Mouse (Mus musculus) cerebellum, postnatal 14 days (tissue): ENCODE results near the gene Aaed1.
A peak's percentile ranks its signal among the peaks of the same experiment; 100 is the strongest.

ENCODE experiments used
- DNase-seq, 2 experiments: peaks; one replicate each; pipeline ENCODE4 v3.0.0; 2021; ENCODE audit warnings: mixed read lengths in 2 of 2

Aaed1 gene

GRCm38 (mm10) chr13:64312024-64312915 lies at the start of gene Aaed1:
Gene Aaed1, minus strand, starts transcription at chr13:64312710.
- DNase-seq, result peak; percentile 96 to 98

- no peak for DNase-seq
Measured at GRCm38 (mm10) chr13:64362139-64362538, 49.6 kb upstream of the Aaed1 start.

DNA sequence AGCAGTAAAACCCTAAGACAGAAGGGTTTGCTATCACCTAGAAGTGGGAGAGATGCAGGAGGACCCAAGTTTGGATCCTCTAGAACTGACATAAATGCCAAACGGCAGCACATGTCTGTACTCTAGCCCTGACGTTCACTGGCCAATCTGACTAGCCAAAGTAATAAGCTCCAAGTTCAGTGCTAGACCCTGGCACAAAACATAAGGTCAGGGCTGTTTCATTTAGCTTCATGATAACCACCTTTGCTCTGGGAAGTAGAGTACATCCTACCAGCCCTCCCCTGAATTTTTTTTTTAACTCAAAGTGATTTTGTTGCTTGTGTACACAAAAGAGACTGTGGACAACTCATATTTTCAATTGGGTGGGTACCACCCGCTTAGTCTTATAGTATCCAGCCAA lies 48.5 kb upstream of the Aaed1 start:
- no peak for DNase-seq

DNA sequence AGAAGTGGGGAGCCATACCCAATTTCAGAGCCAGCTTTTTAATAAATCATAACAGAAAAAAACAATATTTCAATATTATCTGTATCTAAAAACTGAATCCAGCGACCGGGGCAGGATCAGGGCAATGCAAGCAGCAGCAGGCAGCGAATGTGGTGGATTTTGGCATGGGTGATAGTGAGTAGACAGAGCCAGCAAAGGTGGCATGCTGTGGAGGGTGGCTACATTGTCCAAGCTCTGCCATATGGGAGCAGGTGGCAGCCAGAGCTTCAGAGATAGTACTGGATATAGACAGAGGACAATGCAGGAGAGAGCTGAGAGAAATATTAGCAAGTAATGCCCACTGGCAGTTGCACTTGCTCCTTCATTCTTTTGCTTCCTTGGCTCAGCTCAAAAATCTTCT lies 47.2 kb upstream of the Aaed1 start:
- DNase-seq, result peak; percentile 78 to 89

DNA sequence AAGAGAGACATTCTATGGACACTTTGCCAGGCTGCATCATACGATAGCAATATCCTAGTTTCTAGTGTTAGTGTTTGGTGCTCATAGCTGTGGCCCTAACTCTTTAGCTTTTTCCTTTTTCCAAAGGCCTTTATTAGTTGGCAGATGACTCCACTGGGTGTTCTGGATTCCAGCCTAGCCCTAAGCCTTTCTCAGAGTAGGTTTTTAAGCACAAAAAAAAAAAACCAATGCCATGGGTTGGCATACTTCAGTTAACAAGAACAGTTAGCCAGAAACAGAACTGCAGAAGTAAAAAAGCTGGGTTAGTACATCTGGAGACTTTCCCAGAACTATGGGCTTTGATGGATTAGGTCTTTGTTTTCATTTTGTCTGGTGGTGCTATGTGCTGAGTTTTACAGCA lies 46.0 kb upstream of the Aaed1 start:
- no peak for DNase-seq

DNA sequence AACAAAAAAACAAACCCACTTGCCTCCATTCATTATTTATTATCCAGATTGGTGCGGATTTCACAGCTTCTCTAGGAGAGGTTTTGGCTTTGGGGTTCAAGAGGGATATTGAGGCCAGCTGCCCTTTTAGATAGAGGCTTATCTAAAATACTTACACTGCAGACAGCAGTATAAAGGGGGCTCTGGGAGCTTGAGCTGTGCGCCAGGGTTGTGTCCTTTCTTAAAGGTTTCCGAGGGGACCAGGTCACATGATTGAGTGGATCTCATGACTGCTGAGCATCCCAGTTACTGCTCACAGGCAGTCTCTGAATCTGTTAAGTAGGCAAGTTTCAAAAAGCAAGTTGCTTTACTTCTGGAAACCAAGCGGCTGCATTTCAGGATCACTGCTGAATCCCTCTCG lies 44.9 kb upstream of the Aaed1 start:
- DNase-seq, result no peak

GRCm38 (mm10) chr13:64349474-64349873 lies 37.0 kb upstream of the Aaed1 start:
- no peak for DNase-seq

DNA sequence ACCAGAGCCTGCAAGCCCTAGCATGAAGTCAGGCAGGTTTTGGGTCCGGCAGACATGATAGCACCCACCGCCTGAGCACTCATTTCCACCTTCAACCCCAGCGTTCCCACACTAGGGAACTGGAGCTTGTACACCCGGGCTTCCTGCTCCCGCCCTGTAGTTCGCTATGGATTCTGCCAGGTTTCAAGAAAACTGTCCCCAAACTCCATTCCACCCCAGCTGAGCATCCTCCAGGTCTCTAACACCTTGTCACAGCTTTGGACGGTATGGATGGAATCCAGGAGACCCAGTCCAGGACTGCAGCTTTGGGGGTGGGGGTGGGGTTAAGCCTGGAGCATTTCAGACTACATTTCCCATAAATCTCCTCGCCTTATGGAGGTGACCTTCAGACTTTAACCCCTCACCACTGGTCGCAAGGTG lies 31.6 kb upstream of the Aaed1 start:
- DNase-seq, result peak; percentile 54 to 73

- peak; percentile 13 to 46 for DNase-seq
Measured at GRCm38 (mm10) chr13:64343598-64343997, 31.1 kb upstream of the Aaed1 start.

- no peak for DNase-seq
Measured at GRCm38 (mm10) chr13:64335546-64336132, 23.1 kb upstream of the Aaed1 start.

GRCm38 (mm10) chr13:64333102-64333501 lies 20.6 kb upstream of the Aaed1 start:
- no peak for DNase-seq

GRCm38 (mm10) chr13:64332321-64332720 lies 19.8 kb upstream of the Aaed1 start:
- no peak for DNase-seq

- no peak for DNase-seq
Measured at GRCm38 (mm10) chr13:64322561-64323281, 10.2 kb upstream of the Aaed1 start.

DNA sequence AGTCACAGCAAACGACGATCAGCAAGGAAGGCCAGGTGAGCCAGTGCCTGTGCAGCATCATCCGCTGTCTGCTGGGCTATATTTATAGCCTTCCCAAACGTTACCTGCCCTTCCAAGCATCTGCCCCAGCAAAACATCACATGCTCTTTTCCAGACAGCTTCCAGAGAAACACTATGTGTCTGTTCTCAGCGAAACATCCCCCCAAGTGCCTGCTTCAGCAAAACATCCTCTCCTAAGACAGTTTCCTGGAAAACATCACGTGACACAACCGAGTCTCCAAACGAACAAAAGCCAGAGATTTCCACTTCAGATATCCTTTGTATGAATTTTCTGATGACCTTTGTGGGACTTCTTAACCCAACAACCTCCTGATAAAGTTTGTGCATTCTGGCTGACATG lies 7.8 kb upstream of the Aaed1 start:
- no peak for DNase-seq

GRCm38 (mm10) chr13:64319782-64320181 lies 7.3 kb upstream of the Aaed1 start:
- no peak for DNase-seq

GRCm38 (mm10) chr13:64318355-64318754 lies 5.8 kb upstream of the Aaed1 start:
- peak; percentile 40 to 62 for DNase-seq

DNA sequence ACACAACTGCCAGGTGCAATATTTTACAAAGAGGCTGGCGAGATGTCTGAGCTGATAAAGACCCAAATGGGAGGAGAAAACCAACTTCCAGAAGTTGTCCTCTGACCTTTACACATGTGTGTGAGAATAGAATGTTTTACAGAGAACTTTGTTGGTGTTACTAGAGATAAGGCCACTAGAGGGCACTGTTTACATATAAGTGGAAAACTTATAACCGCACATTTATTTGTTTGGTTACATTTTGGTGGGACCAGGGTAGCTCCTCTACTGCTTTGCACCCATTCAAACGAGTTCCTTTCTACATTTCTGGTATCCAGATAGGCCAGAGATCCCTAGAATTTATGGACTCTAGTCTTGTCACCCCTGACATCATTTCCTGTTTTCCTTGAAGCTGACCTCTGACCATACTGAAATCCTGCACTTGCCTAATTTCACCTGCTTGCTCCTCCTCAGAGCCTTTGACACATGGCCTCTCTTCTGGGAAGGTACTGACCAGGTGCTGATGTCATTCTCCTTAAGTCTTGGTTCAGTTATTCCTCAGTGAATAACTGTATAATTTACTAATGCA lies 3.1 kb upstream of the Aaed1 start:
- DNase-seq, result peak; percentile 43 to 65

DNA sequence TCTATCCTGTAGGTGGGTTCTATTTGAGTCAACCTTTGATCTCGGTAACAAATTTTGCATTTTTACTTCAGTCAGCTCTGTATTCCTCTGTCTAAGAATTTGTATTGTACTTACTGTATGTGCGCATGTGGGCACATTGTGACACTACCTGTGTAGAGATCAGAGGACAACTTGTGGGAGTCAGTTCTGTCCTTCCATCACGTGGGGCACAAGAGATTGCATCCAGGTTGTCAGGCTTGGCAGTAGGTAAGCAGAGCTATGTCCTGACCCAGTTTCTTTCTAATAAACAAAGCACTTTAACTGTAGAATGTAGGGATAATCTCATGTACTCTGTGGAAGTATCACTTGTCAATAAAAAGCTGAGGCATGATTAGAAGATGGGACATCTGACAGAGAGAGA lies 1.5 kb upstream of the Aaed1 start:
- DNase-seq, result no peak

- DNase-seq, result no peak
Measured at GRCm38 (mm10) chr13:64312916-64313289, 393 bp upstream of the Aaed1 start.

DNA sequence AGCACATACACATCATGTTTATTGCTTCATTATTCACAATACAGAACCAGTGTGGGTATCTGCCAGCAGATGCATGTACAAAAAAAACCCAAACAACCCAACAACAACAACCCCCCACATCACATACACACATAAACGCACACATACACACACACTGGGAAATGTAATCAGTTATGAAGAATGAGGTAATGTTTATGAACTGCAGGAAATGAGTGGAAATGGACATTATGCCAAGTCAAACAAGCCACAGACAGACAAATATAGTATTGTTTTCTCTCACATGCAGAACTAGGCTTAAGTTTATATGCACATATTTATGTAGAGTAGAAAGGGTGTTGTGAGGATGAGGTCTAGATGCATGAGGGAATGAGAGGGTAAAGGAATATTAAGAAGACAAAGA lies 1.2 kb downstream of the Aaed1 start:
- DNase-seq, result no peak

DNA sequence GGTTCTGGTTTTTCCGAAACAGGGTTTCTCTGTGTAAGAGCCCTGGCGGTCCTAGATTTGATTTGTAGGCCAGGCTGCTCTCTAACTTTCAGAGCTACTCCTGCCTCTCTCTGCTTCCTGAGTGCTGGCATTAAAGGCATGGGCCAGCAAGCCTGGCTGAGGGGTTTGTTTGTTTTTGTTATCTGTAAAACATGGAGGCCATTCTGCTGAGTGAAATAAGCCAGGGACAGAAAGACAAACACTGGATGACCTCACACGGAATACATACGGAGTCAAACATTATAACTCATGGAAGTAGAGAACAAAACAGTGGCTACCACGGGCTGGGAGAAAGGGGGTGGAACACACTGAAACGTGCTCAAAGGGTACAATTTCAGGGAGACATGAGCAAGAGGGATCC lies 1.9 kb downstream of the Aaed1 start:
- DNase-seq, result no peak

GRCm38 (mm10) chr13:64309842-64310241 lies 2.7 kb downstream of the Aaed1 start:
- no peak for DNase-seq

- no peak for DNase-seq
Measured at GRCm38 (mm10) chr13:64309036-64309435, 3.5 kb downstream of the Aaed1 start.
